Mouse (Mus musculus) thymus, adult 2 months (tissue): ENCODE measurements around the gene Stat4. TPM values are rescaled to one million over a fixed set of nuclear protein-coding genes. Genes with fewer than 3 reads are reported as not detected.
A peak's percentile ranks its signal among the peaks of the same experiment; 100 is the strongest.

ENCODE experiments used
- DNase-seq: peaks from one replicate; pipeline ENCODE4 v3.0.0; 2021
- H3K27ac ChIP-seq: fragments of 200-500 bp; 2 replicates; pipeline ENCODE4 v1.5.1; 2012; ENCODE audit warnings: low read length, control low read depth; ENCODE audit not compliant: control insufficient read depth, insufficient read depth
- H3K27me3 ChIP-seq: fragments of 200-500 bp; 2 replicates; pipeline ENCODE4 v1.6.1; 2012; ENCODE audit warnings: mild to moderate bottlenecking, low read length, moderate library complexity, mixed read lengths; ENCODE audit not compliant: control insufficient read depth, insufficient read depth
- H3K36me3 ChIP-seq: fragments of 200-500 bp; 2 replicates; pipeline ENCODE4 v1.6.1; 2012; ENCODE audit warnings: mild to moderate bottlenecking, low read length, moderate library complexity; ENCODE audit not compliant: control insufficient read depth, insufficient read depth
- H3K4me1 ChIP-seq: fragments of 200-500 bp; replicated peaks from 2 replicates; pipeline ENCODE4 v1.6.1; 2012; ENCODE audit warnings: low read length; ENCODE audit not compliant: control insufficient read depth, insufficient read depth
- H3K4me3 ChIP-seq: fragments of 200-500 bp; 2 replicates; pipeline ENCODE4 v1.5.1; 2012; ENCODE audit warnings: mild to moderate bottlenecking, low read length, control low read depth, moderate library complexity; ENCODE audit not compliant: control insufficient read depth, insufficient read depth
- CTCF ChIP-seq: fragments of 200-500 bp; IDR thresholded peaks from 2 replicates; pipeline ENCODE4 v1.5.1; 2012; ENCODE audit warnings: mild to moderate bottlenecking, control low read depth, low read length, moderate library complexity, borderline replicate concordance; ENCODE audit not compliant: control insufficient read depth, poor library complexity, insufficient read depth; ENCODE audit errors: extremely low read depth
- POLR2A ChIP-seq: fragments of 200-500 bp; IDR thresholded peaks from 2 replicates; pipeline ENCODE4 v1.6.1; 2012; ENCODE audit warnings: mild to moderate bottlenecking, low read length, control low read depth, moderate library complexity; ENCODE audit not compliant: control insufficient read depth, poor library complexity, insufficient read depth; ENCODE audit errors: extremely low read depth
- WGBS: fragments of 180-500 bp; shearing (Covaris S2); methylation state at CpG from one replicate; pipeline ENCODE4 v1.1.7; 2018; 5-methylcytosine and 5-hydroxymethylcytosine counted together
- polyA plus RNA-seq: library from polyadenylated mRNA; depleted of rRNA; stranded (reverse); fragments of >200 nt; gene quantifications from 2 replicates; pipeline ENCODE4 v1.2.3, GENCODE M21; 2012

The Stat4 gene
- polyA plus RNA-seq, 1 experiment = 8.8 TPM

- no peak for TF ChIP-seq POLR2A
- TF ChIP-seq CTCF = no peak
- Histone ChIP-seq H3K4me1 (peaks cover 2% of the 10 kb centered on the region; the same call in 1 of the 2 replicates), H3K27me3 (no peaks in the 10 kb centered on the region), H3K4me3 (peak overlapping the region; percentile 49), H3K36me3 (no peaks in the 10 kb centered on the region), H3K27ac (peak overlapping the region; percentile 58; the same call in 1 of the 2 replicates)
- DNase-seq = no peak
- WGBS = 23% methylated on average over 7 of the region's 7 CpGs
Measured at GRCm38 (mm10) chr1:52113067-52113665, 126.2 kb downstream of the Stat4 start.

GRCm38 (mm10) chr1:52113666-52114069 lies 126.7 kb downstream of the Stat4 start:
- Histone ChIP-seq H3K27ac (peak overlapping the region; percentile 58; the same call in 1 of the 2 replicates), H3K36me3 (no peaks in the 10 kb centered on the region), H3K4me1 (peaks cover 2% of the 10 kb centered on the region; the same call in 1 of the 2 replicates), H3K4me3 (peak overlapping the region; percentile 49), H3K27me3 (no peaks in the 10 kb centered on the region)
- TF ChIP-seq CTCF (peak; percentile 99), POLR2A (peak; percentile 72; the same call in 1 of the 2 replicates)
- WGBS = under 1% methylated on average over 32 of the region's 32 CpGs
- peak; percentile 99 for DNase-seq

- TF ChIP-seq POLR2A (no peak), CTCF (no peak)
- DNase-seq = no peak
- Histone ChIP-seq H3K27ac (no peak overlapping the region), H3K36me3 (0 out of 2 replicates have a peak, but pooled peaks cover 4% of the 10 kb centered on the region), H3K27me3 (no peaks in the 10 kb centered on the region), H3K4me3 (no peak overlapping the region), H3K4me1 (peaks cover 8% of the 10 kb centered on the region)
- 91% methylated on average over 3 of the region's 3 CpGs for WGBS
Measured at GRCm38 (mm10) chr1:52116441-52116840, 129.5 kb downstream of the Stat4 start.

DNA sequence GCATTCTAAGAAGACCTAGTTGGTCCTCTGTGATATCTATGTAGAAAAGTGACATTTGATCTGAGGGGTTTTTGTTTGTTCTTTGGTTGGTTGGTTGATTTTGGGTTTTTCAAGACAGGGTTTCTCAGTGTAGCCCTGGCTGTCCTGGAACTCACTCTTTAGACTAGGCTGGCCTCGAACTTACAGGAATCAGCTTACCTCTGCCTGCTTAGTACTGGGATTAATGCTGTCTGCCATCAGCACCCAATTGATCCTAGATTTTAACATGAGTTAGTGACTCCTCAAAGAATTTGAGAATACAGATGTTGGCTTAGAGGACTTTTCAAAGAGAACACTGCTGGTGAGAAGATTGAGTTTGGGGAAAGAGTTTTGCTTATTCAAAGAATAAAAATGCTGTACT lies 130.8 kb downstream of the Stat4 start:
- WGBS = 93% methylated on average over 1 of the region's 1 CpGs
- Histone ChIP-seq H3K27me3 (no peaks in the 10 kb centered on the region), H3K4me3 (no peak overlapping the region), H3K36me3 (peaks cover 14% of the 10 kb centered on the region), H3K27ac (no peak overlapping the region), H3K4me1 (peaks cover 10% of the 10 kb centered on the region)
- DNase-seq = no peak
- TF ChIP-seq CTCF (no peak), POLR2A (no peak)

- Histone ChIP-seq H3K4me3 (peak within 1 kb of the TSS; percentile 97), H3K4me1 (peaks cover 10% of the 10 kb centered on the region), H3K36me3 (peaks cover 26% of the 10 kb centered on the region), H3K27ac (peak within 1 kb of the TSS; percentile 77), H3K27me3 (no peaks in the 10 kb centered on the region)
- DNase-seq = peak; percentile 90
- TF ChIP-seq POLR2A (peak; percentile 76; the same call in 1 of the 2 replicates), CTCF (peak; percentile 52; the same call in 1 of the 2 replicates)
- 6% methylated on average over 37 of the region's 37 CpGs for WGBS
Measured at GRCm38 (mm10) chr1:52118860-52119591, 132.1 kb downstream of the Stat4 start, which contains the start of gene Stat1. Gene Stat1, plus strand, starts transcription at chr1:52119440.

GRCm38 (mm10) chr1:52119691-52120090 lies 132.7 kb downstream of the Stat4 start:
- no peak for TF ChIP-seq CTCF
- TF ChIP-seq POLR2A = no peak
- DNase-seq = no peak
- under 1% methylated on average over 20 of the region's 20 CpGs for WGBS

More at GRCm38 (mm10) chr1:52119691-52120090, 132.7 kb downstream of the Stat4 start:
- H3K27ac ChIP-seq = peak overlapping the region; percentile 77
- peak overlapping the region; percentile 97 for H3K4me3 ChIP-seq
- H3K4me1 ChIP-seq = peaks cover 10% of the 10 kb centered on the region
- H3K27me3 ChIP-seq = no peaks in the 10 kb centered on the region
- H3K36me3 ChIP-seq = peaks cover 33% of the 10 kb centered on the region
